Mouse (Mus musculus) ES-Bruce4 (cell line): ENCODE measurements at regions not wholly inside any gene's neighbourhood (a gene's known extent, or its start where the extent isn't known, plus 50 kb on each side); places are given as distances from the start of the nearest gene placed in this dataset.

Source experiments
- CTCF ChIP-seq: IDR thresholded peaks from one replicate; pipeline ENCODE4 v1.8.1; 2011; ENCODE audit warnings: low read depth, low read length
- EP300 ChIP-seq: IDR thresholded peaks from 2 replicates; pipeline ENCODE4 v1.6.1; 2011; ENCODE audit warnings: low read depth, low read length; ENCODE audit not compliant: insufficient read depth
- POLR2A ChIP-seq: IDR thresholded peaks from one replicate; pipeline ENCODE4 v1.8.1; 2011; ENCODE audit warnings: low read length; ENCODE audit not compliant: insufficient read depth

GRCm38 (mm10) chr1:194117631-194118360, 500.2 kb upstream of the Plxna2 start:
- TF ChIP-seq EP300 (no peak), POLR2A (no peak), CTCF (no peak)
